Mouse (Mus musculus) brain, embryonic 14.5 days (tissue): ENCODE measurements at regions not wholly inside any gene's neighbourhood (a gene's known extent, or its start where the extent isn't known, plus 50 kb on each side); places are given as distances from the start of the nearest gene placed in this dataset.

Experiments
- DNase-seq: peaks from one replicate; pipeline ENCODE4 v3.0.0-alpha.2; 2011; ENCODE audit warnings: low read depth
- CTCF ChIP-seq: fragments of 200-500 bp; IDR thresholded peaks from 2 replicates; pipeline ENCODE4 v1.5.1; 2012; ENCODE audit warnings: inconsistent platforms, mild to moderate bottlenecking, moderate library complexity, borderline replicate concordance; ENCODE audit not compliant: insufficient read depth, insufficient read length; ENCODE audit errors: extremely low read depth
- POLR2A ChIP-seq: fragments of 200-500 bp; IDR thresholded peaks from 2 replicates; pipeline ENCODE4 v1.6.1; 2012; ENCODE audit warnings: mild to moderate bottlenecking, inconsistent platforms, borderline replicate concordance; ENCODE audit not compliant: poor library complexity, insufficient read depth, insufficient read length, severe bottlenecking; ENCODE audit errors: extremely low read depth

- no peak for TF ChIP-seq POLR2A
- no peak for TF ChIP-seq CTCF
- DNase-seq = peak; percentile 29
Observed at GRCm38 (mm10) chr12:13639336-13639735, 370.4 kb downstream of the Nbas start.
